Mouse (Mus musculus) liver (tissue): ENCODE data around the gene Zfp709.
"Not testable (repeated sequence)": the region's sequence is repeated elsewhere in the genome, so short reads cannot be mapped to it uniquely, and the experiment has no call there.

Experiments used
- DNase-seq: peaks from one replicate; pipeline ENCODE4 v3.0.0-alpha.2; 2020; ENCODE audit warnings: mixed read lengths

Gene Zfp709

DNA sequence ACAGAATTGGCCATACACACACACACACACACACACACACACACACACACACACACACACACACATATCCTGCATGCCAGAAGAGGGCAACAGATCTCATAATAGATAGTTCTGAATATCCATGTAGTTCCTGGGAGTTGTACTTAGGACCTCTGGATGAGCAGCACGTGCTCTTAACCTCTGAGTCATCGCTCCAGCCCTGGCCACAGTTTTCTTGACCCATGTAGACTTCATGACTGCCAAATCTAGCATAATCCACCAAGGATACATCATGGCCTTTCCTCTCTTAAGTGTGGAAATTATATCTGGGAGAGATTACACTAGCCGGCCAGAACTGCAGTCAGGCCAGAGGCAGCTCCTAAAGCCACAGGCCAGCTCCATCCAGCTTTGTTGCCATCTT lies 44.7 kb downstream of the Zfp709 start:
- DNase-seq, result no peak

DNA sequence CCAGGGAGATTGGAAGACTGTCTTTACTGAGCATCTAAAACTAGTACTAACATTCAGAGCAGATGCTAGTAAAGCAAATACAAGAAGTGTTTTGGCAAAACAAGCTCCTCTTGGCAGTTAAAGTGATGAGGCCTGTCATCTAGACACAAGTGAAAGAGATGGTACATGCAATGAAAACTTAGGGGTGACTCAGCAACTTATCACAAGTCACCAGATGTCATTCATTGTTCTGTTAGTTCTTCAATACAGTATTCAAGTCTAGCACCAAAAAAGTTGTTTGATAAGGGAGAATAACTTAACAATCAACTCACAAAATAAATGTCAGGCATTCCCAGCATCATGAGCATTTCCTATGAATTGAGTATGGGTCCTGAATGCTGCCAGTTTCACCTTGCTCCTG lies 46.0 kb downstream of the Zfp709 start:
- DNase-seq, result no peak

DNA sequence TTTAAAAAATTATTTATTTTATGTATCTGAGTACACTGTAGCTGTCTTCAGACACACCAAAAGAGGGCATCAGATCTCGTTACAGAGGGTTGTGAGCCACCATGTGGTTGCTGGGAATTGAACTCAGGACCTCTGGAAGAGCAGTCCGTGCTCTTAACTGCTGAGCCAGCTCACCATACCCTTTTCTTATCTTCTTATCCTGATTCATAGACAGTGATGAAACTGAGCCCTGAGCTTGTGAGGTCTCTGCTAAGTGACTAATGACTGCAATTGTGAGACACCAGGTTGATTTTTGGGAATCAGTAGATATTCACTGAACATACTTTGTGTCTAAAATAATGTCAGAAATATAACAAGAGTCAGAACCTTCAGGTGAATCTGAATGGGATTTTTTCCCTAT lies 56.2 kb downstream of the Zfp709 start:
- not testable (repeated sequence) for DNase-seq

DNA sequence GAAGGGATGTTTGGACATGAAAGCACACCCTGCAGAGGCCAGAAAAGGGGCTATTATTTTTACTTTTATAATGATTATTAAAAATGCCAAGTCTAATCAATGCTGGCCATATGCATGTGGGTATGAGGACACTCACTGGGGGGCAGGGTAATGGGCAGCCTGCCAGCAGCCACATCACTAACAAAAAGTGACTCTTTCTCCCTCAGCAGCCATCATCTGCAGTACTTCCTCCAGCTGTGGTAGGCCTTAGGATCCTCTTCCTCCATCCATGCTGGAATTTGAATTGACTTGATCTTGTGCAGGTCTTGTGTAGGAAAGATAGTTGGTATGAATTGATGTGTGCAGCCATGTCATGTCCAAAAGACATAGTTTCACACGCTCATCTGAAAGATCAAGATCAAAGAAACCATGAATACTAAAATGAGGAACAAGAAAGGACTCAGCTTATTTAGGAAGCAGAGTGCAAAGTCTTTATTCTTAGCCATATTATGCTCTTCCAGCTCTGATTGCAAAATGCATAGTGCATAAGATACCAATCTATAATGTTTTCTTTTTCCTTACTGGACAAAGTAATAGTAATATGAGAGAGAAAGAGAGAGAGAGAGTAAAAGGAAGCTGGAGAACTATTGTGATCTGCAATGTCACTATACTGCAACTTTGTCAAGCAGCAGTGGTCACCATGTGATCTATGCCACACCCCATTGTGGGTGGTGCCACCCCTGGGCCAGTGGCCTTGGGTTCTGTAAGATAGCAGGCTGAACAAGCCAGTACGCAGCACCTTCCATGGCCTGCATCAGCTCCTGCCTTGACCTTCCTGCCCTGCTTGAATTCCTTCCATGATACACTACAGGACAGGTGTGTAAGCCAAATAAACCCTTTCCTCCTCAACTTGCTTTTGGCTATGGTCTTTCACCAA lies 58.7 kb downstream of the Zfp709 start:
- peak; percentile 70 for DNase-seq

DNA sequence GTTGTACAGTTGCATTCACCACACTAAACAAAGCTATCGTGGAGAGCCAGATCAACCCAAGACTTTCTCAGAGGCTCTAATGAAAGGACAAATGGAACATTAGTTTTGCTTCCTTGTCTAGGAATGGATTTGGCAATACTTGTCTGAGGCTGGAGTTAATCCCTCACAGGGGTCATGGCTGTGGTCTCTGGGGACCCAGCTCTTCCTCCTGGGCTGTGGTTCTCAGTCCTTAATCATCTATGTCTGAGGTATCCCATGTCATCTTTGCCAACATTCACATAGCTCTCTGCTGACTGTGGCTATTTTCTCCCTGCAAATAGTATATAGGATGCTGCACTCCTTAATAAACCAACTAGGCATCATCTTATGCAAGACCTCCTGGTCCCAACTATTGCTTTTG lies 60.0 kb downstream of the Zfp709 start:
- no peak for DNase-seq
